23 mouse cellular contexts compared by ENCODE assay signal in genomic region chr11:59026411-59026810, GRCm38 (mm10). TPM values are rescaled to one million over a fixed set of nuclear protein-coding genes. Genes with fewer than 3 reads are reported as not detected.
DNase-seq lines count a peak whose midpoint lies in the region; ATAC-seq lines count a peak whose summit lies in the region.
"Had no signal": no experiment of that assay in that cellular context is flagged by ENCODE, and none has a peak within 500 bp of the region (broad histone marks: within the 10 kb centered on the region; RNA-seq: fewer than 3 reads in every experiment).

No protein-coding gene starts in this region.

- H3K27ac ChIP-seq in neural tube, embryonic 15.5 days (replicated peaks), result no peak overlapping the region
- H3K27ac ChIP-seq: embryonic facial prominence, embryonic 13.5 days; forebrain, embryonic 12.5 days; heart, embryonic 10.5 days; hindbrain, embryonic 13.5 days had no signal

- no peak overlapping the region for H3K4me2 ChIP-seq in neural tube, embryonic 15.5 days
- H3K4me2 ChIP-seq: embryonic facial prominence, embryonic 13.5 days; forebrain, embryonic 12.5 days; hindbrain, embryonic 13.5 days had no signal

- no peaks in the 10 kb centered on the region for H3K36me3 ChIP-seq in neural tube, embryonic 15.5 days
- H3K36me3 ChIP-seq: embryonic facial prominence, embryonic 13.5 days; forebrain, embryonic 12.5 days; hindbrain, embryonic 13.5 days had no signal

- H3K9me3 ChIP-seq in neural tube, embryonic 15.5 days (replicated peaks), result no peaks in the 10 kb centered on the region
- H3K9me3 ChIP-seq: embryonic facial prominence, embryonic 13.5 days; forebrain, embryonic 12.5 days; heart, embryonic 10.5 days; hindbrain, embryonic 13.5 days had no signal

- no peaks in the 10 kb centered on the region for H3K4me1 ChIP-seq in neural tube, embryonic 15.5 days
- H3K4me1 ChIP-seq: forebrain, embryonic 12.5 days; heart, embryonic 10.5 days; hindbrain, embryonic 13.5 days had no signal

- ATAC-seq in neural tube, embryonic 15.5 days (ENCODE audit: low FRiP score), result no peak
- no peak for ATAC-seq in megakaryocyte-erythroid progenitor cell, adult 5-6 weeks (replicated peaks; ENCODE audit: low FRiP score, low TSS enrichment, poor library complexity, severe bottlenecking)
- ATAC-seq: activated CD4-positive, CD25-positive, alpha-beta regulatory T cell, adult 4 months; forebrain, embryonic 16.5 days; Patski had no signal

- H3K9ac ChIP-seq in neural tube, embryonic 15.5 days (replicated peaks), result no peak overlapping the region
- H3K9ac ChIP-seq: embryonic facial prominence, embryonic 13.5 days; forebrain, embryonic 12.5 days; hindbrain, embryonic 13.5 days had no signal

- peak; percentile 6 for DNase-seq in embryo, embryonic 10 days (ENCODE audit: low spot score)
- no peak for DNase-seq in embryo, embryonic 9.5 days (ENCODE audit: extremely low spot score)
- peak; percentile 61 for DNase-seq in kidney, postnatal 10 days
- DNase-seq in kidney, adult 18-20 months, result no peak
- DNase-seq in neural tube, embryonic 10.5 days (ENCODE audit: extremely low spot score, low spot score), result peak; percentile 14
- no peak for DNase-seq in thymus, postnatal 25 days
- DNase-seq: adrenal gland, postnatal 14 days; cerebellum, adult 11-12 months; cerebellum, adult 9-10 months; cerebellum, postnatal 25 days; gastrocnemius, postnatal 10 days; heart, adult 18-20 months; heart, postnatal 10 days; heart, postnatal 4 days had no signal

- no peak overlapping the region for H3K4me3 ChIP-seq in neural tube, embryonic 15.5 days (replicated peaks)
- H3K4me3 ChIP-seq: embryonic facial prominence, embryonic 13.5 days; forebrain, embryonic 12.5 days; heart, embryonic 10.5 days; hindbrain, embryonic 13.5 days had no signal

- 72% methylated on average over 6 of the region's 6 CpGs for WGBS in neural tube, embryonic 15.5 days

- H3K27me3 ChIP-seq in neural tube, embryonic 15.5 days (replicated peaks), result no peaks in the 10 kb centered on the region
- H3K27me3 ChIP-seq: embryonic facial prominence, embryonic 13.5 days; hindbrain, embryonic 13.5 days had no signal

RNA-seq across cellular contexts. Expression of gene Trim11, which starts 48.5 kb away (rescaled TPM):
- 22.2 and 22.5 TPM in 2 replicates for polyA plus RNA-seq in neural tube, embryonic 15.5 days (2015; fragmentation: Nextera tagmentation; extraction: Ambion mirVana)
- 22.7 and 28.2 TPM in 2 replicates for total RNA-seq in megakaryocyte-erythroid progenitor cell, adult 5-6 weeks (2014; fragmentation: Nextera tagmentation)
- total RNA-seq in megakaryocyte-erythroid progenitor cell, adult 5-6 weeks (2017), result 13.9 and 19.2 TPM in 2 replicates

Comparison
In these comparisons a context has a peak if more than half of its experiments do, and no peak if none do; other contexts are left out.
1. DNase-seq: peak in embryo, embryonic 10 days (single experiment), kidney, postnatal 10 days (single experiment) and neural tube, embryonic 10.5 days (single experiment); none in embryo, embryonic 9.5 days (single experiment), kidney, adult 18-20 months (single experiment) and thymus, postnatal 25 days (single experiment).